Mouse (Mus musculus) ES-Bruce4 (cell line): Measurements from ENCODE around the gene Ly6c2.
"Not testable (repeated sequence)": the region's sequence is repeated elsewhere in the genome, so short reads cannot be mapped to it uniquely, and the experiment has no call there.

Experiments
- CTCF ChIP-seq: IDR thresholded peaks from one replicate; pipeline ENCODE4 v1.8.1; 2011; ENCODE audit warnings: low read depth, low read length
- EP300 ChIP-seq: IDR thresholded peaks from 2 replicates; pipeline ENCODE4 v1.6.1; 2011; ENCODE audit warnings: low read depth, low read length; ENCODE audit not compliant: insufficient read depth
- POLR2A ChIP-seq: IDR thresholded peaks from one replicate; pipeline ENCODE4 v1.8.1; 2011; ENCODE audit warnings: low read length; ENCODE audit not compliant: insufficient read depth

- TF ChIP-seq CTCF, POLR2A, EP300: not testable (repeated sequence)
These were observed 1.3 kb downstream of the Ly6c2 start for GRCm38 (mm10) chr15:75110424-75110823.
